Comparison of ENCODE assay signal across 19 mouse cellular contexts in genomic region chr2:126323206-126323605, GRCm38 (mm10).
DNase-seq lines count a peak whose midpoint lies in the region; ATAC-seq and TF ChIP-seq lines count a peak whose summit lies in the region.
"Had no signal": no experiment of that assay in that cellular context is flagged by ENCODE, and none has a peak within 500 bp of the region (broad histone marks: within the 10 kb centered on the region; RNA-seq: fewer than 3 reads in every experiment).

No protein-coding gene starts in this region.

- 58% methylated on average over 7 of the region's 7 CpGs for WGBS in embryonic facial prominence, embryonic 14.5 days
- 75% methylated on average over 7 of the region's 7 CpGs for WGBS in limb, embryonic 14.5 days
- 85% methylated on average over 7 of the region's 7 CpGs for WGBS in cerebellum, adult 2 months

- no peaks in the 10 kb centered on the region for H3K27me3 ChIP-seq in embryonic facial prominence, embryonic 14.5 days (replicated peaks; ENCODE audit: control insufficient read depth, insufficient read depth, low read length)
- H3K27me3 ChIP-seq in limb, embryonic 14.5 days (ENCODE audit: control insufficient read depth, insufficient read depth, low read length): no peaks in the 10 kb centered on the region
- no peaks in the 10 kb centered on the region for H3K27me3 ChIP-seq in cerebellum, adult 2 months (ENCODE audit: control insufficient read depth, insufficient read depth, low read length)
- H3K27me3 ChIP-seq: CH12.LX; heart, embryonic 12.5 days; intestine, embryonic 15.5 days had no signal

- peak overlapping the region; percentile 39 for H3K4me2 ChIP-seq in embryonic facial prominence, embryonic 14.5 days (ENCODE audit: low read depth, low read length)
- no peak overlapping the region for H3K4me2 ChIP-seq in limb, embryonic 14.5 days (replicated peaks; ENCODE audit: low read depth, low read length, severe bottlenecking)
- H3K4me2 ChIP-seq: heart, embryonic 12.5 days; hindbrain, embryonic 14.5 days; intestine, embryonic 15.5 days had no signal

- DNase-seq in gastrocnemius, adult 2 months: no peak
- no peak for DNase-seq in gastrocnemius, adult 18-20 months (ENCODE audit: low spot score)
- DNase-seq in 3T3-L1 (ENCODE audit: low read depth, low spot score): peak; percentile 53
- peak; percentile 59 for DNase-seq in embryonic facial prominence, embryonic 14.5 days (ENCODE audit: low spot score)
- DNase-seq in limb, embryonic 14.5 days (ENCODE audit: low spot score): no peak
- DNase-seq in lung, postnatal 36 days: no peak
- DNase-seq in cerebellum, adult 2 months: no peak
- DNase-seq: adrenal gland, postnatal 25 days; cerebellum, adult 18-20 months; cerebellum, postnatal 10 days; gastrocnemius, postnatal 10 days; heart, adult 2 months had no signal

- ATAC-seq in embryonic facial prominence, embryonic 14.5 days (ENCODE audit: low read depth): no peak
- no peak for ATAC-seq in limb, embryonic 14.5 days (ENCODE audit: low FRiP score, low read depth)
- ATAC-seq: forebrain, embryonic 14.5 days; intestine, embryonic 15.5 days had no signal

- H3K9me3 ChIP-seq in embryonic facial prominence, embryonic 14.5 days (ENCODE audit: control insufficient read depth, low read length): no peaks in the 10 kb centered on the region
- H3K9me3 ChIP-seq in limb, embryonic 14.5 days (ENCODE audit: control insufficient read depth, low read length): no peaks in the 10 kb centered on the region
- H3K9me3 ChIP-seq: forebrain, embryonic 10.5 days; heart, embryonic 12.5 days; hindbrain, embryonic 10.5 days; intestine, embryonic 15.5 days had no signal

- H3K27ac ChIP-seq in gastrocnemius, adult 2 months: no peak overlapping the region
- H3K27ac ChIP-seq in embryonic facial prominence, embryonic 14.5 days (replicated peaks; ENCODE audit: low read depth, low read length): peak overlapping the region; percentile 67
- H3K27ac ChIP-seq in limb, embryonic 14.5 days (replicated peaks; ENCODE audit: low read depth, low read length): 0 out of 2 replicates have a peak overlapping the region, but pooled peaks have one; percentile 11
- no peak overlapping the region for H3K27ac ChIP-seq in cerebellum, adult 2 months (ENCODE audit: insufficient read depth, low read length)
- H3K27ac ChIP-seq: forebrain, embryonic 10.5 days; heart, adult 2 months; hindbrain, embryonic 10.5 days; hindbrain, embryonic 14.5 days; intestine, embryonic 15.5 days had no signal

- intact Hi-C loops in gastrocnemius, adult 2 months (cut with DNase I): no loop called here

- no peak for TF ChIP-seq CTCF in gastrocnemius, adult 2 months (IDR thresholded peaks at IDR 0.05)
- no peak for TF ChIP-seq CTCF in cerebellum, adult 2 months (IDR thresholded peaks at IDR 0.05; ENCODE audit: borderline replicate concordance, insufficient read depth, low read depth, low read length)

- TF ChIP-seq POLR2A in limb, embryonic 14.5 days (IDR thresholded peaks at IDR 0.05; ENCODE audit: borderline replicate concordance, extremely low read depth, insufficient read depth, insufficient read length): no peak
- no peak for TF ChIP-seq POLR2A in cerebellum, adult 2 months (IDR thresholded peaks at IDR 0.05; ENCODE audit: borderline replicate concordance, insufficient read depth, low read length)

- H3K4me3 ChIP-seq in gastrocnemius, adult 2 months: peak overlapping the region; percentile 31; the same call in 1 of the 2 replicates
- no peak overlapping the region for H3K4me3 ChIP-seq in embryonic facial prominence, embryonic 14.5 days (ENCODE audit: low read depth, low read length)
- no peak overlapping the region for H3K4me3 ChIP-seq in limb, embryonic 14.5 days (replicated peaks; ENCODE audit: low read length)
- H3K4me3 ChIP-seq in cerebellum, adult 2 months (replicated peaks; ENCODE audit: insufficient read depth, low read depth, low read length): no peak overlapping the region
- H3K4me3 ChIP-seq: forebrain, embryonic 10.5 days; heart, adult 2 months; heart, embryonic 12.5 days; hindbrain, embryonic 10.5 days; intestine, embryonic 15.5 days had no signal

- H3K4me1 ChIP-seq in embryonic facial prominence, embryonic 14.5 days (ENCODE audit: control insufficient read depth, insufficient read depth, low read length): no peaks in the 10 kb centered on the region
- no peaks in the 10 kb centered on the region for H3K4me1 ChIP-seq in limb, embryonic 14.5 days (ENCODE audit: control insufficient read depth, insufficient read depth, low read length)
- no peaks in the 10 kb centered on the region for H3K4me1 ChIP-seq in cerebellum, adult 2 months (ENCODE audit: control insufficient read depth, insufficient read depth, low read length)
- H3K4me1 ChIP-seq: forebrain, embryonic 10.5 days; heart, embryonic 12.5 days; hindbrain, embryonic 10.5 days; intestine, embryonic 15.5 days had no signal

- H3K9ac ChIP-seq in embryonic facial prominence, embryonic 14.5 days (ENCODE audit: low read depth, low read length): no peak overlapping the region
- H3K9ac ChIP-seq in limb, embryonic 14.5 days (ENCODE audit: low read depth, low read length, severe bottlenecking): no peak overlapping the region
- H3K9ac ChIP-seq: heart, embryonic 12.5 days; hindbrain, embryonic 14.5 days; intestine, embryonic 15.5 days had no signal

- H3K36me3 ChIP-seq in embryonic facial prominence, embryonic 14.5 days (ENCODE audit: control insufficient read depth, insufficient read depth, low read length): no peaks in the 10 kb centered on the region
- H3K36me3 ChIP-seq in limb, embryonic 14.5 days (ENCODE audit: control insufficient read depth, insufficient read depth, low read length): no peaks in the 10 kb centered on the region
- H3K36me3 ChIP-seq: forebrain, embryonic 10.5 days; heart, embryonic 12.5 days; hindbrain, embryonic 10.5 days; intestine, embryonic 15.5 days had no signal

Comparison
In these comparisons a context has a peak if more than half of its experiments do, and no peak if none do; other contexts are left out.
1. DNase-seq: peak in 3T3-L1 (single experiment) and embryonic facial prominence, embryonic 14.5 days (single experiment); none in gastrocnemius, adult 2 months (single experiment), gastrocnemius, adult 18-20 months (single experiment), limb, embryonic 14.5 days (single experiment), lung, postnatal 36 days (single experiment) and cerebellum, adult 2 months (0 of 2).
2. H3K27ac ChIP-seq: peak in embryonic facial prominence, embryonic 14.5 days (single experiment) and limb, embryonic 14.5 days (single experiment); none in gastrocnemius, adult 2 months (single experiment) and cerebellum, adult 2 months (single experiment).